Mouse (Mus musculus): ENCODE data around the gene Col6a5. TPM values are rescaled to one million over a fixed set of nuclear protein-coding genes. Genes with fewer than 3 reads are reported as not detected.

Gene Col6a5
- polyA plus RNA-seq, 1 experiment from 2014 or later: 3.6 TPM

- ATAC-seq: no peak
- Histone ChIP-seq H3K4me2 (replicated peaks; ENCODE audit: low read depth) (no peak overlapping the region), H3K4me3 (ENCODE audit: low read depth, low read length) (no peak overlapping the region), H3K9ac (ENCODE audit: low read depth, low read length) (no peak overlapping the region), H3K4me1 (replicated peaks; ENCODE audit: control insufficient read depth, insufficient read depth, low read length) (no peaks in the 10 kb centered on the region), H3K36me3 (ENCODE audit: control insufficient read depth, insufficient read depth) (no peaks in the 10 kb centered on the region), H3K27ac (ENCODE audit: low read depth, low read length) (no peak overlapping the region), H3K9me3 (ENCODE audit: control insufficient read depth) (no peaks in the 10 kb centered on the region), H3K27me3 (replicated peaks; ENCODE audit: control insufficient read depth, insufficient read depth, low read length) (no peaks in the 10 kb centered on the region)
- WGBS: 74% methylated on average over 4 of the region's 4 CpGs
- no peak for TF ChIP-seq CTCF (IDR thresholded peaks at IDR 0.05; ENCODE audit: low read depth)
Observed at GRCm38 (mm10) chr9:105929287-105929686, 31.2 kb downstream of the Col6a5 start.

GRCm38 (mm10) chr9:105928406-105929071, 31.9 kb downstream of the Col6a5 start:
- Histone ChIP-seq H3K9me3 (ENCODE audit: control insufficient read depth) (no peaks in the 10 kb centered on the region), H3K27me3 (replicated peaks; ENCODE audit: control insufficient read depth, insufficient read depth, low read length) (no peaks in the 10 kb centered on the region), H3K4me2 (replicated peaks; ENCODE audit: low read depth) (no peak overlapping the region), H3K4me1 (replicated peaks; ENCODE audit: control insufficient read depth, insufficient read depth, low read length) (no peaks in the 10 kb centered on the region), H3K27ac (ENCODE audit: low read depth, low read length) (no peak overlapping the region), H3K36me3 (ENCODE audit: control insufficient read depth, insufficient read depth) (no peaks in the 10 kb centered on the region), H3K9ac (ENCODE audit: low read depth, low read length) (no peak overlapping the region), H3K4me3 (ENCODE audit: low read depth, low read length) (no peak overlapping the region)
- WGBS: 71% methylated on average over 6 of the region's 6 CpGs
- no peak for ATAC-seq
- TF ChIP-seq CTCF (IDR thresholded peaks at IDR 0.05; ENCODE audit: low read depth): no peak

GRCm38 (mm10) chr9:105923659-105924058, 36.8 kb downstream of the Col6a5 start:
- Histone ChIP-seq H3K27ac (ENCODE audit: low read depth, low read length) (no peak overlapping the region), H3K4me3 (ENCODE audit: low read depth, low read length) (no peak overlapping the region), H3K27me3 (replicated peaks; ENCODE audit: control insufficient read depth, insufficient read depth, low read length) (no peaks in the 10 kb centered on the region), H3K9me3 (ENCODE audit: control insufficient read depth) (no peaks in the 10 kb centered on the region), H3K9ac (ENCODE audit: low read depth, low read length) (no peak overlapping the region), H3K36me3 (ENCODE audit: control insufficient read depth, insufficient read depth) (no peaks in the 10 kb centered on the region), H3K4me1 (replicated peaks; ENCODE audit: control insufficient read depth, insufficient read depth, low read length) (no peaks in the 10 kb centered on the region), H3K4me2 (replicated peaks; ENCODE audit: low read depth) (no peak overlapping the region)
- TF ChIP-seq CTCF (IDR thresholded peaks at IDR 0.05; ENCODE audit: low read depth): no peak
- ATAC-seq: no peak
- WGBS: 79% methylated on average over 2 of the region's 2 CpGs

GRCm38 (mm10) chr9:105915186-105915585, 45.3 kb downstream of the Col6a5 start:
- 40% methylated on average over 4 of the region's 4 CpGs for WGBS
- Histone ChIP-seq H3K9me3 (ENCODE audit: control insufficient read depth) (no peaks in the 10 kb centered on the region), H3K4me1 (replicated peaks; ENCODE audit: control insufficient read depth, insufficient read depth, low read length) (no peaks in the 10 kb centered on the region), H3K4me2 (replicated peaks; ENCODE audit: low read depth) (no peak overlapping the region), H3K27ac (ENCODE audit: low read depth, low read length) (no peak overlapping the region), H3K4me3 (ENCODE audit: low read depth, low read length) (no peak overlapping the region), H3K36me3 (ENCODE audit: control insufficient read depth, insufficient read depth) (no peaks in the 10 kb centered on the region), H3K27me3 (replicated peaks; ENCODE audit: control insufficient read depth, insufficient read depth, low read length) (no peaks in the 10 kb centered on the region), H3K9ac (ENCODE audit: low read depth, low read length) (no peak overlapping the region)
- TF ChIP-seq CTCF (IDR thresholded peaks at IDR 0.05; ENCODE audit: low read depth): no peak
- no peak for ATAC-seq

- Histone ChIP-seq H3K27ac (ENCODE audit: low read depth, low read length) (no peak overlapping the region), H3K36me3 (ENCODE audit: control insufficient read depth, insufficient read depth) (no peaks in the 10 kb centered on the region), H3K4me1 (replicated peaks; ENCODE audit: control insufficient read depth, insufficient read depth, low read length) (no peaks in the 10 kb centered on the region), H3K27me3 (replicated peaks; ENCODE audit: control insufficient read depth, insufficient read depth, low read length) (no peaks in the 10 kb centered on the region), H3K4me3 (ENCODE audit: low read depth, low read length) (no peak overlapping the region), H3K9me3 (ENCODE audit: control insufficient read depth) (no peaks in the 10 kb centered on the region), H3K4me2 (replicated peaks; ENCODE audit: low read depth) (no peak overlapping the region), H3K9ac (ENCODE audit: low read depth, low read length) (no peak overlapping the region)
- TF ChIP-seq CTCF (IDR thresholded peaks at IDR 0.05; ENCODE audit: low read depth): no peak
- 67% methylated on average over 2 of the region's 2 CpGs for WGBS
- no peak for ATAC-seq
Observed at GRCm38 (mm10) chr9:105910166-105910565, 50.3 kb downstream of the Col6a5 start.

GRCm38 (mm10) chr9:105909352-105909751, 51.1 kb downstream of the Col6a5 start:
- Histone ChIP-seq H3K27ac (ENCODE audit: low read depth, low read length) (no peak overlapping the region), H3K9me3 (ENCODE audit: control insufficient read depth) (no peaks in the 10 kb centered on the region), H3K27me3 (replicated peaks; ENCODE audit: control insufficient read depth, insufficient read depth, low read length) (no peaks in the 10 kb centered on the region), H3K36me3 (ENCODE audit: control insufficient read depth, insufficient read depth) (no peaks in the 10 kb centered on the region), H3K4me1 (replicated peaks; ENCODE audit: control insufficient read depth, insufficient read depth, low read length) (no peaks in the 10 kb centered on the region), H3K4me2 (replicated peaks; ENCODE audit: low read depth) (no peak overlapping the region), H3K4me3 (ENCODE audit: low read depth, low read length) (no peak overlapping the region), H3K9ac (ENCODE audit: low read depth, low read length) (no peak overlapping the region)
- no peak for ATAC-seq
- WGBS: 36% methylated on average over 2 of the region's 2 CpGs
- no peak for TF ChIP-seq CTCF (IDR thresholded peaks at IDR 0.05; ENCODE audit: low read depth)

All from intestine, postnatal 0 days (tissue).